Mouse (Mus musculus): ENCODE measurements around the gene Cep57l1.

- TF ChIP-seq POLR2A (IDR thresholded peaks at IDR 0.05; ENCODE audit: borderline replicate concordance, extremely low read depth, insufficient read depth, insufficient read length, poor library complexity, severe bottlenecking) (no peak), CTCF (IDR thresholded peaks at IDR 0.05; ENCODE audit: borderline replicate concordance, extremely low read depth, insufficient read depth, insufficient read length) (no peak)
These were observed 10.7 kb upstream of the Cep57l1 start for GRCm38 (mm10) chr10:41820401-41820800.
